Mouse (Mus musculus): ENCODE data around the gene Spata17. TPM values are rescaled to one million over a fixed set of nuclear protein-coding genes. Genes with fewer than 3 reads are reported as not detected.

Spata17 gene
- polyA plus RNA-seq, 1 experiment from 2014 or later, result 0.92 TPM

DNA sequence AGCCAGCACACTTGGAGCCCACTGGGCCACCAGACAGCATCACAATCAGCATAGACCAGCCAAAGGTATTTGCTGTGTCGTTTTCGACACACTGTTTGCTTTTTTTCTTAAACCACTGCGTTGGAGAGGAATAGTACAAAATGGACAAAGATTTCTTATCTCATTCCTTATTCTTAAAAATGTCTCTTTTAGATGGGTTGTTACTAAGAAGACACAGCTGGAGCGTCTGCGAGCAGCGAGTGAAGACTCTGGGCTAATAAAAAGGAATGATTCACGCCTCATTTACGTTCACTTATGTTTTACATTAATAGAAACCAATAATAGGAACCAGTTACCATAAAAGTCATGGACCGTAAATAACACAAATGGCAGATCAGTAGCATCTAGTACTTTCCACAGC is 101.5 kb downstream of the Spata17 start:
- Histone ChIP-seq H3K27me3 (ENCODE audit: control insufficient read depth, insufficient read depth, low read length) (no peaks in the 10 kb centered on the region), H3K27ac (ENCODE audit: low read depth, low read length) (no peak overlapping the region), H3K9me3 (ENCODE audit: control insufficient read depth, low read length) (no peaks in the 10 kb centered on the region), H3K4me2 (no peak overlapping the region), H3K4me3 (ENCODE audit: low read depth, low read length) (no peak overlapping the region), H3K36me3 (ENCODE audit: control insufficient read depth, insufficient read depth, low read length) (no peaks in the 10 kb centered on the region), H3K4me1 (ENCODE audit: control insufficient read depth, insufficient read depth, low read length) (no peaks in the 10 kb centered on the region), H3K9ac (ENCODE audit: low read length) (no peak overlapping the region)
- DNase-seq (ENCODE audit: low spot score, missing footprints) (no peak), ATAC-seq (ENCODE audit: low FRiP score) (no peak)
- WGBS, result 91% methylated on average over 9 of the region's 9 CpGs

GRCm38 (mm10) chr1:187102130-187102529 is 113.1 kb downstream of the Spata17 start:
- no peak overlapping the region for H3K4me2 ChIP-seq
- H3K4me3 ChIP-seq (ENCODE audit: low read depth, low read length), result no peak overlapping the region
- DNase-seq (ENCODE audit: low spot score, missing footprints), result no peak
- WGBS, result 78% methylated on average over 4 of the region's 4 CpGs
- H3K4me1 ChIP-seq (ENCODE audit: control insufficient read depth, insufficient read depth, low read length), result no peaks in the 10 kb centered on the region
- no peaks in the 10 kb centered on the region for H3K27me3 ChIP-seq (ENCODE audit: control insufficient read depth, insufficient read depth, low read length)
- H3K9ac ChIP-seq (ENCODE audit: low read length), result no peak overlapping the region
- H3K36me3 ChIP-seq (ENCODE audit: control insufficient read depth, insufficient read depth, low read length), result no peaks in the 10 kb centered on the region
- no peak overlapping the region for H3K27ac ChIP-seq (ENCODE audit: low read depth, low read length)
- no peak for ATAC-seq (ENCODE audit: low FRiP score)
- no peaks in the 10 kb centered on the region for H3K9me3 ChIP-seq (ENCODE audit: control insufficient read depth, low read length)

DNA sequence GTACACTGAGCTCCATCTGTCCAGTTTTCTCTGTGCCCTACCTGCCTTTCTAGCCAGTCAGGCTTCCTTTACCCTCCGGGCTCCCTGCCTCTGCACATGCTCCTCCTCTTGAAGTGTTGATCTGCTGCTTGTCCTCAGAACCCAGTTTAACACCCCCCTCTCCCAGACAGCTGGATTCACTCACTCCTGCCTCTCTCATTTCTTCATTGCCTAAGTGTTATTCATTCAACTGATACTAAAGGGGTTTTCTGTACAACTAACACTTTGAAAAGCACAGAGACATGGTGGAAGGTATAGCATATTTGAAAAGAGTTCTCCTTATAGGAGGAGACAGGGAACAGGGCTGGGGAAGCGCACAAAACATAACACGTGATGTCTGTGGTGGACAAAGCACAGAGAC is 114.1 kb downstream of the Spata17 start:
- H3K4me3 ChIP-seq (ENCODE audit: low read depth, low read length), result no peak overlapping the region
- ATAC-seq (ENCODE audit: low FRiP score) (no peak), DNase-seq (ENCODE audit: low spot score, missing footprints) (no peak)
- no peaks in the 10 kb centered on the region for H3K4me1 ChIP-seq (ENCODE audit: control insufficient read depth, insufficient read depth, low read length)
- no peaks in the 10 kb centered on the region for H3K9me3 ChIP-seq (ENCODE audit: control insufficient read depth, low read length)
- H3K36me3 ChIP-seq (ENCODE audit: control insufficient read depth, insufficient read depth, low read length), result no peaks in the 10 kb centered on the region
- 77% methylated on average over 3 of the region's 3 CpGs for WGBS
- no peak overlapping the region for H3K4me2 ChIP-seq
- H3K27me3 ChIP-seq (ENCODE audit: control insufficient read depth, insufficient read depth, low read length), result no peaks in the 10 kb centered on the region
- no peak overlapping the region for H3K27ac ChIP-seq (ENCODE audit: low read depth, low read length)
- no peak overlapping the region for H3K9ac ChIP-seq (ENCODE audit: low read length)

- Histone ChIP-seq H3K4me2 (no peak overlapping the region), H3K27me3 (ENCODE audit: control insufficient read depth, insufficient read depth, low read length) (no peaks in the 10 kb centered on the region), H3K9me3 (ENCODE audit: control insufficient read depth, low read length) (no peaks in the 10 kb centered on the region), H3K4me3 (ENCODE audit: low read depth, low read length) (no peak overlapping the region), H3K4me1 (ENCODE audit: control insufficient read depth, insufficient read depth, low read length) (no peaks in the 10 kb centered on the region), H3K27ac (ENCODE audit: low read depth, low read length) (no peak overlapping the region), H3K36me3 (ENCODE audit: control insufficient read depth, insufficient read depth, low read length) (no peaks in the 10 kb centered on the region), H3K9ac (ENCODE audit: low read length) (no peak overlapping the region)
- 83% methylated on average over 3 of the region's 3 CpGs for WGBS
- DNase-seq (ENCODE audit: low spot score, missing footprints) (no peak), ATAC-seq (ENCODE audit: low FRiP score) (no peak)
Measured at GRCm38 (mm10) chr1:187100624-187101023, 114.6 kb downstream of the Spata17 start.

DNA sequence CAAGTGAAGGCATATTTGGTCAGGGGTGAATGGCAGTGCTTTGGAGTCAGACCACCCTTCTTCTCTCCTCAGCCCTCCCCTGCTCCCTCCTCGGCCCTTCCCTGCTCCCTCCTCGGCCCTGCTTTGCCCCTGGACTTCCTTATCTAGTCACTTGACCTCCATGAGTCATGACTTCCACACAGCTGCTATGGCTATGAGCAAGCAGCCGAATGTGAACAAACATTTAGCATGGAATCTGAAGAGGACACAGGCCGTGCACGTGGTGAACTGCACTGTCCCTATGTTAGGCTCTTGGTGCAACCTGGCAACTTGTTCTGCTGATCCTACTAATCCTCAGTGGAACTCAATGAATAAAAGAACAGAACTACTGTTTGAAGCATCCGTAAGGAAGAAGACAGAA is 117.0 kb downstream of the Spata17 start:
- Histone ChIP-seq H3K27me3 (ENCODE audit: control insufficient read depth, insufficient read depth, low read length) (no peaks in the 10 kb centered on the region), H3K4me3 (ENCODE audit: low read depth, low read length) (no peak overlapping the region), H3K4me2 (no peak overlapping the region), H3K36me3 (ENCODE audit: control insufficient read depth, insufficient read depth, low read length) (no peaks in the 10 kb centered on the region), H3K9ac (ENCODE audit: low read length) (no peak overlapping the region), H3K4me1 (ENCODE audit: control insufficient read depth, insufficient read depth, low read length) (no peaks in the 10 kb centered on the region), H3K27ac (ENCODE audit: low read depth, low read length) (no peak overlapping the region), H3K9me3 (ENCODE audit: control insufficient read depth, low read length) (no peaks in the 10 kb centered on the region)
- no peak for ATAC-seq (ENCODE audit: low FRiP score)
- DNase-seq (ENCODE audit: low spot score, missing footprints), result no peak
- WGBS, result 74% methylated on average over 6 of the region's 6 CpGs

DNA sequence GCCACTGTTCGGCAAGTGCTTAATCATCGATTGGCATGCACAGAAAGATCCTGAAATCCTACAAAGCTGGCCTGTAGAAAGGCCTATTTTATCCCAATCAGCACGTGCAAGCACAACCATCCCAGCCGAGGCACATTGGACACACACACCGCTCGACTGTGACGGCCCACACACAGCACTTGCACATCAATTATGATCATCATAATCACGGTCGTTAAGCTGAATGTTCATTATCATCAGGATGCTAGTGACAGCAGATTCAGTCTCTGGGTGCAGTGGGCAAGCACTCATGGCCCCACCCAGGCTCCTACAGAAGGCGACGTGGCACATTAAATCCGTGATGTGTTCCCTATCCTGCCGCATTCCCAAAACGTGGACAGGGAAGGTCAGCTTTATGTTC is 122.7 kb downstream of the Spata17 start:
- no peaks in the 10 kb centered on the region for H3K36me3 ChIP-seq (ENCODE audit: control insufficient read depth, insufficient read depth, low read length)
- ATAC-seq (ENCODE audit: low FRiP score) (no peak), DNase-seq (ENCODE audit: low spot score, missing footprints) (no peak)
- no peak overlapping the region for H3K9ac ChIP-seq (ENCODE audit: low read length)
- WGBS, result 90% methylated on average over 14 of the region's 14 CpGs
- H3K27ac ChIP-seq (ENCODE audit: low read depth, low read length), result no peak overlapping the region
- H3K9me3 ChIP-seq (ENCODE audit: control insufficient read depth, low read length), result no peaks in the 10 kb centered on the region
- no peak overlapping the region for H3K4me3 ChIP-seq (ENCODE audit: low read depth, low read length)
- no peak overlapping the region for H3K4me2 ChIP-seq
- no peaks in the 10 kb centered on the region for H3K27me3 ChIP-seq (ENCODE audit: control insufficient read depth, insufficient read depth, low read length)
- no peaks in the 10 kb centered on the region for H3K4me1 ChIP-seq (ENCODE audit: control insufficient read depth, insufficient read depth, low read length)

DNA sequence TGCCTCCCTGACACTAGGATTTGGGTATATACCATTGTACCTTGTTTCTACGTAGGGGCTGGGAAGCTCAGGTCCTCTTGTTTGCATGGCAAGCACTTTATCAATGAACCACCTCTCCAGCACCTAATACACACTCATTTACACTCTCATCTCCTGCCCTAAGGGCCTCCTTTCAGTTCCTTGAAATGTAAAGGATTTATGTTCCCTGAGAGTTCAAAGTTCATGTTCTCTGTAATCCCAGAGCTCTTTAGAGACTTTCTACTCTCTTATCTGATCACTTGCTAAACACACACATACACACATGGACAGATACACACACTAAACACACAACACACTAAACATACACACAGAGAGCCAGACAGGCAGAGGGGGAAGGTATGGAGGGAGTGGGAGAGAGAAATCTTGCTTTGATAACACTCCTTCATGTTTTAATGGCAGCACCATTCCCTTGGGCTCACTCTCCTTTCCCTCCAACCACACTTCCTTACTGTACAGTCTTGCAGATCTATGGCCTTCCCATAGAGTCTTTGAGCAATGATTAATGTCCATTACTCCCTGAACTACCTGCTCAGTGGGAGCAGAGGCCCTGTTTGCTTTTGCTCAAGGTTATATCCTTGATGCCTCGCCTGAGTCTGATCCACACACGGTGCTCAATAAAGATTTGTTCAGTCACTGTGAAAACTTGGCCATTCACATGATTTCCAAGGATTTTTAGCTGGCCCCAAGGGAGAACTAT is 126.4 kb downstream of the Spata17 start:
- no peak overlapping the region for H3K27ac ChIP-seq (ENCODE audit: low read depth, low read length)
- H3K9ac ChIP-seq (ENCODE audit: low read length), result no peak overlapping the region
- H3K9me3 ChIP-seq (ENCODE audit: control insufficient read depth, low read length), result no peaks in the 10 kb centered on the region
- H3K27me3 ChIP-seq (ENCODE audit: control insufficient read depth, insufficient read depth, low read length), result no peaks in the 10 kb centered on the region
- H3K36me3 ChIP-seq (ENCODE audit: control insufficient read depth, insufficient read depth, low read length), result no peaks in the 10 kb centered on the region
- no peak overlapping the region for H3K4me2 ChIP-seq
- H3K4me3 ChIP-seq (ENCODE audit: low read depth, low read length), result no peak overlapping the region
- WGBS, result 93% methylated on average over 3 of the region's 3 CpGs
- ATAC-seq (ENCODE audit: low FRiP score) (no peak), DNase-seq (ENCODE audit: low spot score, missing footprints) (no peak)
- no peaks in the 10 kb centered on the region for H3K4me1 ChIP-seq (ENCODE audit: control insufficient read depth, insufficient read depth, low read length)

- ATAC-seq (ENCODE audit: low FRiP score), result no peak
- no peaks in the 10 kb centered on the region for H3K27me3 ChIP-seq (ENCODE audit: control insufficient read depth, insufficient read depth, low read length)
- no peaks in the 10 kb centered on the region for H3K4me1 ChIP-seq (ENCODE audit: control insufficient read depth, insufficient read depth, low read length)
- 73% methylated on average over 6 of the region's 6 CpGs for WGBS
- DNase-seq (ENCODE audit: low spot score, missing footprints), result no peak
- no peaks in the 10 kb centered on the region for H3K36me3 ChIP-seq (ENCODE audit: control insufficient read depth, insufficient read depth, low read length)
- H3K27ac ChIP-seq (ENCODE audit: low read depth, low read length), result no peak overlapping the region
- no peak overlapping the region for H3K4me2 ChIP-seq
- H3K9ac ChIP-seq (ENCODE audit: low read length), result no peak overlapping the region
- H3K9me3 ChIP-seq (ENCODE audit: control insufficient read depth, low read length), result no peaks in the 10 kb centered on the region
- H3K4me3 ChIP-seq (ENCODE audit: low read depth, low read length), result no peak overlapping the region
Measured at GRCm38 (mm10) chr1:187086027-187086426, 129.2 kb downstream of the Spata17 start.

DNA sequence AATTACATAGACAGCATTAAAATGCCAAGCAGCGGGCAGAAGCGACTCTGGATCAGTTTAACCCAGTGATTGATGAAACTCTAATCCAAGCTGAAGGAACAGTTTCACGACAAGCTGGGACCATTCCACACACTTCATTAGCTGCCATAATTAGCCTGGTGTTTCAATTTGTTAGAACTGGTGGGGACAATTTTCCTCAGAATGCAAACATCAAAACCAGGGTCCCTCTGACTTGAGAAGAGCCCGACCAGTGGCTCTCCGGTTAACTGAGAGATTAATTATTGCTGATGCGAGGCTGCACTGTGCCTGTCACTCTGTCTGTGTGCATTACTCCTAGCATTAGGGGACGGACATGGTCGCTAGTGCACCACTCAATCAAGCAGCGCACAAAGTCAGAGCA is 137.9 kb downstream of the Spata17 start:
- Histone ChIP-seq H3K9me3 (ENCODE audit: control insufficient read depth, low read length) (no peaks in the 10 kb centered on the region), H3K4me3 (ENCODE audit: low read depth, low read length) (no peak overlapping the region), H3K27ac (ENCODE audit: low read depth, low read length) (no peak overlapping the region), H3K27me3 (ENCODE audit: control insufficient read depth, insufficient read depth, low read length) (no peaks in the 10 kb centered on the region), H3K9ac (ENCODE audit: low read length) (no peak overlapping the region), H3K4me2 (no peak overlapping the region), H3K4me1 (ENCODE audit: control insufficient read depth, insufficient read depth, low read length) (no peaks in the 10 kb centered on the region; the same call in 1 of the 2 replicates), H3K36me3 (ENCODE audit: control insufficient read depth, insufficient read depth, low read length) (no peaks in the 10 kb centered on the region)
- ATAC-seq (ENCODE audit: low FRiP score), result 0 out of 2 replicates have a peak, but pooled peaks have one; percentile 46
- DNase-seq (ENCODE audit: low spot score, missing footprints), result no peak
- 65% methylated on average over 9 of the region's 9 CpGs for WGBS
